8 mouse cellular contexts compared by ENCODE assay signal in genomic region chr9:44920374-44921122, GRCm38 (mm10). TPM values are rescaled to one million over a fixed set of nuclear protein-coding genes. Genes with fewer than 3 reads are reported as not detected.
DNase-seq lines count a peak whose midpoint lies in the region; ATAC-seq lines count a peak whose summit lies in the region.

Gene Atp5l, minus strand, starts transcription at chr9:44920742.

- peak within 1 kb of the TSS; percentile 78 for H3K4me2 ChIP-seq in heart, embryonic 13.5 days
- H3K4me2 ChIP-seq in liver, embryonic 12.5 days: peak within 1 kb of the TSS; percentile 74
- H3K4me2 ChIP-seq in stomach, embryonic 15.5 days: peak within 1 kb of the TSS; percentile 57

- WGBS in heart, embryonic 13.5 days: under 1% methylated on average over 48 of the region's 48 CpGs
- 1% methylated on average over 48 of the region's 48 CpGs for WGBS in liver, embryonic 12.5 days (ENCODE audit: insufficient replicate concordance)
- under 1% methylated on average over 48 of the region's 48 CpGs for WGBS in stomach, embryonic 15.5 days

- peaks cover 16% of the 10 kb centered on the region for H3K36me3 ChIP-seq in heart, embryonic 13.5 days
- H3K36me3 ChIP-seq in liver, embryonic 12.5 days: peaks cover 11% of the 10 kb centered on the region
- H3K36me3 ChIP-seq in stomach, embryonic 15.5 days: no peaks in the 10 kb centered on the region

- peak within 1 kb of the TSS; percentile 98 for H3K27ac ChIP-seq in brown adipose tissue, adult 24 weeks (replicated peaks; ENCODE audit: low read depth, low read length)
- peak within 1 kb of the TSS; percentile 88 for H3K27ac ChIP-seq in heart, embryonic 13.5 days (replicated peaks)
- H3K27ac ChIP-seq in liver, embryonic 12.5 days: peak within 1 kb of the TSS; percentile 86
- peak within 1 kb of the TSS; percentile 94 for H3K27ac ChIP-seq in stomach, embryonic 15.5 days

- H3K4me3 ChIP-seq in brown adipose tissue, adult 24 weeks (ENCODE audit: insufficient read depth, low read depth, low read length): peak within 1 kb of the TSS; percentile 99
- H3K4me3 ChIP-seq in heart, embryonic 13.5 days: peak within 1 kb of the TSS; percentile 77
- H3K4me3 ChIP-seq in liver, embryonic 12.5 days: peak within 1 kb of the TSS; percentile 99
- H3K4me3 ChIP-seq in stomach, embryonic 15.5 days (replicated peaks): peak within 1 kb of the TSS; percentile 98

- H3K27me3 ChIP-seq in heart, embryonic 13.5 days (replicated peaks): no peaks in the 10 kb centered on the region
- H3K27me3 ChIP-seq in liver, embryonic 12.5 days (replicated peaks): no peaks in the 10 kb centered on the region
- H3K27me3 ChIP-seq in stomach, embryonic 15.5 days (replicated peaks): no peaks in the 10 kb centered on the region

- no peaks in the 10 kb centered on the region for H3K9me3 ChIP-seq in heart, embryonic 13.5 days
- H3K9me3 ChIP-seq in liver, embryonic 12.5 days (replicated peaks): no peaks in the 10 kb centered on the region
- no peaks in the 10 kb centered on the region for H3K9me3 ChIP-seq in stomach, embryonic 15.5 days

- H3K9ac ChIP-seq in heart, embryonic 13.5 days: peak within 1 kb of the TSS; percentile 92
- peak within 1 kb of the TSS; percentile 98 for H3K9ac ChIP-seq in liver, embryonic 12.5 days
- peak within 1 kb of the TSS; percentile 87 for H3K9ac ChIP-seq in stomach, embryonic 15.5 days

- peak; percentile 93 for DNase-seq in CD4-positive, CD25-positive, alpha-beta regulatory T cell, adult 2 months (ENCODE audit: low read depth, low spot score)
- peak; percentile 80 for DNase-seq in fat pad, adult 2 months (ENCODE audit: extremely low read depth, low read depth, low spot score)
- DNase-seq in kidney, postnatal 10 days: peak; percentile 90
- DNase-seq in natural killer cell, adult 2 months (ENCODE audit: low spot score in 2 of 2): peak; percentile 81 to 86

- peak; percentile 72 for ATAC-seq in heart, embryonic 13.5 days (ENCODE audit: extremely low read depth, insufficient number of reproducible peaks, low FRiP score, low TSS enrichment)
- ATAC-seq in liver, embryonic 12.5 days: peak; percentile 74
- ATAC-seq in stomach, embryonic 15.5 days (ENCODE audit: insufficient read depth, low FRiP score, low read depth): peak; percentile 84

- H3K4me1 ChIP-seq in brown adipose tissue, adult 24 weeks (ENCODE audit: control insufficient read depth, insufficient read depth, insufficient read length, low read length): no peaks in the 10 kb centered on the region
- H3K4me1 ChIP-seq in heart, embryonic 13.5 days: peaks cover 18% of the 10 kb centered on the region
- H3K4me1 ChIP-seq in liver, embryonic 12.5 days: peaks cover 25% of the 10 kb centered on the region
- H3K4me1 ChIP-seq in stomach, embryonic 15.5 days: peaks cover 5% of the 10 kb centered on the region; the same call in 1 of the 2 replicates

RNA-seq across cellular contexts. Expression of gene Atp5l, which starts in this region (rescaled TPM):
- polyA plus RNA-seq in brown adipose tissue, adult 24 weeks (2012; ENCODE audit: insufficient read depth, insufficient read length, missing spikeins): 2,562 and 2,957 TPM in 2 replicates
- polyA plus RNA-seq in heart, embryonic 13.5 days (2015; fragmentation: Nextera tagmentation; extraction: Ambion mirVana): 1,009 and 1,200 TPM in 2 replicates
- polyA plus RNA-seq in liver, embryonic 12.5 days (2016; fragmentation: Nextera tagmentation; extraction: Ambion mirVana): 523 and 553 TPM in 2 replicates
- 757 and 776 TPM in 2 replicates for polyA plus RNA-seq in stomach, embryonic 15.5 days (2015; fragmentation: Nextera tagmentation; extraction: Ambion mirVana)

Comparison
In these comparisons a context has a peak if more than half of its experiments do, and no peak if none do; other contexts are left out.
1. Peak in every context shown above with its lines: DNase-seq, ATAC-seq, H3K4me3 ChIP-seq and H3K27ac ChIP-seq.